Mouse (Mus musculus): Measurements from ENCODE around the gene Edn1.

Edn1 gene

GRCm38 (mm10) chr13:42317808-42318207 is 16.5 kb downstream of the Edn1 start:
- no peak for DNase-seq (ENCODE audit: low spot score)

GRCm38 (mm10) chr13:42328576-42328975 is 27.3 kb downstream of the Edn1 start:
- no peak for DNase-seq (ENCODE audit: low spot score)

GRCm38 (mm10) chr13:42331104-42331503 is 29.8 kb downstream of the Edn1 start:
- no peak for DNase-seq (ENCODE audit: low spot score)

GRCm38 (mm10) chr13:42334981-42335380 is 33.7 kb downstream of the Edn1 start:
- DNase-seq (ENCODE audit: low spot score) = no peak

- DNase-seq (ENCODE audit: low spot score) = no peak
Observed at GRCm38 (mm10) chr13:42336414-42336813, 35.1 kb downstream of the Edn1 start.

GRCm38 (mm10) chr13:42337072-42337471 is 35.8 kb downstream of the Edn1 start:
- DNase-seq (ENCODE audit: low spot score) = no peak

GRCm38 (mm10) chr13:42339466-42339865 is 38.2 kb downstream of the Edn1 start:
- no peak for DNase-seq (ENCODE audit: low spot score)

GRCm38 (mm10) chr13:42341871-42342532 is 40.7 kb downstream of the Edn1 start:
- no peak for DNase-seq (ENCODE audit: low spot score)

GRCm38 (mm10) chr13:42345439-42345838 is 44.2 kb downstream of the Edn1 start:
- DNase-seq (ENCODE audit: low spot score) = no peak

GRCm38 (mm10) chr13:42346414-42346813 is 45.1 kb downstream of the Edn1 start:
- no peak for DNase-seq (ENCODE audit: low spot score)

GRCm38 (mm10) chr13:42351675-42352074 is 50.4 kb downstream of the Edn1 start:
- DNase-seq (ENCODE audit: low spot score) = no peak
